Mouse (Mus musculus) heart, embryonic 16.5 days (tissue): Measurements from ENCODE around the gene Sec22b. TPM values are rescaled to one million over a fixed set of nuclear protein-coding genes. Genes with fewer than 3 reads are reported as not detected.

Experiments
- ATAC-seq: fragments of 200-750 bp; cut with Nextera tagmentation; replicated peaks from 2 replicates; pipeline ENCODE4 v1.8.0; 2017; ENCODE audit warnings: moderate number of reproducible peaks; ENCODE audit not compliant: insufficient read depth, low FRiP score; ENCODE audit errors: extremely low read depth
- H3K27ac ChIP-seq: fragments of 300-500 bp; sonication (generic); 2 replicates; pipeline ENCODE4 v1.5.1; 2014; ENCODE audit warnings: mild to moderate bottlenecking, low read length, control low read depth, moderate library complexity
- H3K27me3 ChIP-seq: fragments of 300-500 bp; sonication (generic); 2 replicates; pipeline ENCODE4 v1.6.1; 2014; ENCODE audit warnings: low read length, mixed read lengths; ENCODE audit not compliant: control insufficient read depth, insufficient read depth
- H3K36me3 ChIP-seq: fragments of 300-500 bp; sonication (generic); 2 replicates; pipeline ENCODE4 v1.6.1; 2014; ENCODE audit not compliant: control insufficient read depth, insufficient read depth
- H3K4me1 ChIP-seq: fragments of 300-500 bp; sonication (generic); 2 replicates; pipeline ENCODE4 v1.6.1; 2014; ENCODE audit warnings: low read length, mixed read lengths; ENCODE audit not compliant: control insufficient read depth, insufficient read depth
- H3K4me2 ChIP-seq: fragments of 300-500 bp; sonication (generic); 2 replicates; pipeline ENCODE4 v1.6.1; 2014; ENCODE audit warnings: low read depth, mild to moderate bottlenecking, control low read depth, low read length
- H3K4me3 ChIP-seq: fragments of 300-500 bp; sonication (generic); 2 replicates; pipeline ENCODE4 v1.5.1; 2014; ENCODE audit warnings: mild to moderate bottlenecking, control low read depth, low read length
- H3K9ac ChIP-seq: fragments of 300-500 bp; sonication (generic); 2 replicates; pipeline ENCODE4 v1.6.1; 2014; ENCODE audit warnings: low read length, control low read depth
- H3K9me3 ChIP-seq: fragments of 300-500 bp; sonication (generic); replicated peaks from 2 replicates; pipeline ENCODE4 v1.6.1; 2016; ENCODE audit warnings: low read length; ENCODE audit not compliant: control insufficient read depth
- WGBS: fragments of 180-500 bp; shearing (Covaris S2); extraction: QIAGEN DNeasy Blood & Tissue Kit; methylation state at CpG from one replicate; pipeline ENCODE4 v1.1.7; 2014; 5-methylcytosine and 5-hydroxymethylcytosine counted together
- polyA plus RNA-seq: library from polyadenylated mRNA; unstranded; fragments of >200 nt; fragmentation: Nextera tagmentation; extraction: Ambion mirVana; gene quantifications from 2 replicates; pipeline ENCODE4 v1.2.1, GENCODE M21; 2015

Gene Sec22b
- polyA plus RNA-seq, 1 experiment from 2014 or later, result 112 TPM

DNA sequence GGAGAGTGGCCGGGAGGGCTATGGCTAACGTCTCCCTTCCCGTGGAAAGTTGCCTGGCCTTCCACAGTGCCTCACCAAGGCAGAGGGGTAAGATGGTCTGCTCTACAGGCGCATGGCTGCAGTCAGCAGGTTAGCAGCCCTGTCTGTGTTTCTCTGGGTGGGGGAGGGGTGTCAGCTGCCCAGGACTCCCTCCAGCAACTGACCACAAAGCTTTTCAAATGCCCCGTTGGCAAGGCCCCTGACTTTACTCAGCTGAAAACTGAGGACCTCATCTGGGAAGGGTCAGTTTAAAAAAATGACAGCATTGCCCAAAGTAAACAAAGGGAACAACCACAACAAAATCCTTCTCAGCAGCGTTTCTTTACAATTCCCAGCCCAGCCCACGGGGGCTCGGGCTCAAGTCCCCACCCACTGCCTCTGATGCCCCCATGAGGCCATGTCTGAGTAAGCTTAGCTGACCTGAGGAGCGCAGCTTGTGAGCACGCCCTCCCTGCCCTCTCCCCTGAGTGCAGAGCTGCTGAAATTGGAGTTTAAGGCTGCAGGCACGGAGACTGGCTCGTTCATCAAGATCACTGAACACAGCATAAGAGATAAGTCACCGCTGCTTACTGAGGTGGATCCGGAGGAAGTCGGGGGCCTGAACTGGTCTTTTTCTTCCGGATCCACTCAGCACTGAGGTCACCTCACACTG, 41.4 kb downstream of the Sec22b start:
- ATAC-seq, result peak; percentile 35
- Histone ChIP-seq H3K4me1 (peaks cover 28% of the 10 kb centered on the region), H3K9me3 (no peaks in the 10 kb centered on the region), H3K36me3 (no peaks in the 10 kb centered on the region), H3K4me2 (peak overlapping the region; percentile 66), H3K27me3 (no peaks in the 10 kb centered on the region), H3K4me3 (peak overlapping the region; percentile 38), H3K27ac (peak overlapping the region; percentile 58), H3K9ac (peak overlapping the region; percentile 62)
- WGBS, result 10% methylated on average over 16 of the region's 16 CpGs

GRCm38 (mm10) chr3:97944462-97944861, 43.5 kb downstream of the Sec22b start:
- no peak for ATAC-seq
- 36% methylated on average over 5 of the region's 5 CpGs for WGBS
- no peak overlapping the region for H3K4me3 ChIP-seq
- H3K9me3 ChIP-seq, result no peaks in the 10 kb centered on the region
- H3K27ac ChIP-seq, result no peak overlapping the region
- no peaks in the 10 kb centered on the region for H3K36me3 ChIP-seq
- H3K4me2 ChIP-seq, result no peak overlapping the region
- no peaks in the 10 kb centered on the region for H3K27me3 ChIP-seq
- H3K9ac ChIP-seq, result no peak overlapping the region
- H3K4me1 ChIP-seq, result peaks cover 25% of the 10 kb centered on the region

DNA sequence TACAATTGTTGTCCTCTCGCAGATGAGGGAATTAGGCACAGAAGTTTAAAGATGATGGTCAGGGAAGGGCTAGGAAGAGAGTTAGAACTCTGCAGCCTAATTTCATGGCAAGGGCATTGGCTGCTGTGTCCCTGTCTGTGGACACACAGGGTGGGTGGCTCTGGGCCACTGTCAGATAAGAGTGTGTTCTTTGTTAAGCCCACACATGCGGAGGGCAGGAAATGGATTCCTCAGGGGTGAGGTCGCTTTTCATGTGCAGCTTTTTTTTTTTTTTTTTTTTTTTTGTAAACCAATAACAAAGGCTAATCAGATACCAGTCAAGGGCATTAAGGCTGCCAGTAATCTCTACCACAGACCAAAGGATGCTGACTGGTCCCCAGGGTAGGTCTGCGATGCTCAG, 45.4 kb downstream of the Sec22b start:
- H3K9me3 ChIP-seq, result no peaks in the 10 kb centered on the region
- no peak overlapping the region for H3K4me3 ChIP-seq
- no peak for ATAC-seq
- H3K9ac ChIP-seq, result no peak overlapping the region
- 31% methylated on average over 4 of the region's 4 CpGs for WGBS
- peaks cover 24% of the 10 kb centered on the region for H3K4me1 ChIP-seq
- no peak overlapping the region for H3K4me2 ChIP-seq
- H3K27ac ChIP-seq, result no peak overlapping the region
- H3K36me3 ChIP-seq, result no peaks in the 10 kb centered on the region
- H3K27me3 ChIP-seq, result no peaks in the 10 kb centered on the region

GRCm38 (mm10) chr3:97948518-97948917, 47.5 kb downstream of the Sec22b start:
- ATAC-seq, result no peak
- 83% methylated on average over 2 of the region's 2 CpGs for WGBS

DNA sequence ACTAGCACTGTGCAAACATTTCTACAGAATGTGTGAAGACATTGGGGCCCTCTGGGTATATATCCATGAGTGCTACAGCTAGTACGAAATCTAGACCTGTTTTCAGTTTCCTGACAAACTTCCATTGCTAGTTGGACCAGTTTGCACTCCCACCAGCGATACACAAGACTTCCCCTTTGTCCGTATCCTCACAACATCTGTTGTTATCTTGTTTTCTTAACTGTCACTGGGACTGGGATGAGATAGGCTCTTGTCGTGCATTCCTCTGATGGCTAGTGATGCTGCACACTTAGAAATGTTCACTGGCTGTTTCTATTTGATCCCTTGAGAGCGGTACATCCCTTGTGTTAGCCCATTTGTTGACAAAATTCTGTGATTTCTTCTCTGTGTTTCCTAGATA, 49.0 kb downstream of the Sec22b start:
- no peak overlapping the region for H3K9ac ChIP-seq
- no peak overlapping the region for H3K27ac ChIP-seq
- no peak overlapping the region for H3K4me2 ChIP-seq
- no peaks in the 10 kb centered on the region for H3K27me3 ChIP-seq
- WGBS, result 46% methylated on average over 5 of the region's 5 CpGs
- no peak for ATAC-seq
- H3K36me3 ChIP-seq, result no peaks in the 10 kb centered on the region
- H3K9me3 ChIP-seq, result peaks cover 8% of the 10 kb centered on the region
- peaks cover 5% of the 10 kb centered on the region for H3K4me1 ChIP-seq
- no peak overlapping the region for H3K4me3 ChIP-seq

More at GRCm38 (mm10) chr3:97948518-97948917, 47.5 kb downstream of the Sec22b start:
- Histone ChIP-seq H3K9me3 (no peaks in the 10 kb centered on the region), H3K4me1 (peaks cover 10% of the 10 kb centered on the region), H3K27ac (no peak overlapping the region), H3K9ac (no peak overlapping the region), H3K4me2 (no peak overlapping the region), H3K4me3 (no peak overlapping the region), H3K27me3 (no peaks in the 10 kb centered on the region), H3K36me3 (no peaks in the 10 kb centered on the region)

DNA sequence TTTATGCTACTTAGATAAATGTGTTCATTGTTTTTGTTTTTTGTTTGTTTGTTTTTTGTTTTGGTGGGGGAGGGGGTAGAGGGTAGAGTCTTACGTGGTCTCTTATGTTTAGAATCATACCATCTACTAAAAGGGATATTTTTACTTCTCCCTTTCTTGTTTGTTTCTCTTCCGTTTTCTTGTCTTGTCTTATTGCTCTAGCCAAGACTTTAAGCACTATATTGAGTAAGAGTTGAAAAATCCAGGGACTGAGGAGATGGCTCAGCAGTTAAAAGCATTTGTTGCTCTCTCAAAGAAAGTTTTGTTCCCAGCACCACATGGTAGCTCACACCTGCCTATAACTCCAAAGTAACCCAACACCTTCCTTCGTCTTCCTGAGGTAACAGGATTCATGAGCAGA, 50.1 kb downstream of the Sec22b start:
- ATAC-seq, result no peak
- Histone ChIP-seq H3K9me3 (peaks cover 9% of the 10 kb centered on the region), H3K27ac (no peak overlapping the region), H3K27me3 (no peaks in the 10 kb centered on the region), H3K4me1 (peaks cover 5% of the 10 kb centered on the region), H3K36me3 (no peaks in the 10 kb centered on the region), H3K4me2 (no peak overlapping the region), H3K4me3 (no peak overlapping the region), H3K9ac (no peak overlapping the region)
- 80% methylated on average over 3 of the region's 3 CpGs for WGBS

DNA sequence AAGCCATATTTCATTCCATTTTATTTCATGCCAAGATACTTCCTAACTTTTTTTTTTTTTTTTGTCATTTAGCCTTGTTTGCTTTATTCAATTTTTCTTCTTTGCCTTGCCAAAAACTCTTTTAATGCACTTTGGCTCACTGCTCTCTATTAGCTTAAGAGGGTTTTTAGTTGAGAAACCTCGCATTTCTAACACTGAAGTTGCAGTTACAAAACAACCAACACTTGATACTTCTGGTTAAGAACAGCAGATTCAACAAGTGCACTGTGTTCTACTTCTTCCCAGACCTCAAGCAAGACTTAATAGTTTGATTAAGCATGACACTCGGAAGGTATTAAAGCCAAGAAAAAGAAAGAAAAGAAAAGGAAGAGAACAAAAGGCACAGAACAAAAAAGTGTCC, 52.2 kb downstream of the Sec22b start:
- Histone ChIP-seq H3K27ac (no peak overlapping the region), H3K36me3 (no peaks in the 10 kb centered on the region), H3K9ac (no peak overlapping the region), H3K4me1 (no peaks in the 10 kb centered on the region), H3K4me3 (no peak overlapping the region), H3K27me3 (no peaks in the 10 kb centered on the region), H3K4me2 (no peak overlapping the region), H3K9me3 (peaks cover 9% of the 10 kb centered on the region)
- 82% methylated on average over 2 of the region's 2 CpGs for WGBS
- no peak for ATAC-seq

- Histone ChIP-seq H3K9ac (no peak overlapping the region), H3K4me1 (no peaks in the 10 kb centered on the region), H3K27ac (no peak overlapping the region), H3K9me3 (peaks cover 9% of the 10 kb centered on the region), H3K4me3 (no peak overlapping the region), H3K4me2 (no peak overlapping the region), H3K36me3 (no peaks in the 10 kb centered on the region), H3K27me3 (no peaks in the 10 kb centered on the region; the same call in 1 of the 2 replicates)
- 64% methylated on average over 6 of the region's 6 CpGs for WGBS
- no peak for ATAC-seq
Measured at GRCm38 (mm10) chr3:97956322-97956721, 55.3 kb downstream of the Sec22b start.

GRCm38 (mm10) chr3:97956926-97957325, 55.9 kb downstream of the Sec22b start:
- peaks cover 9% of the 10 kb centered on the region for H3K9me3 ChIP-seq
- 62% methylated on average over 1 of the region's 1 CpGs for WGBS
- no peaks in the 10 kb centered on the region for H3K36me3 ChIP-seq

More at GRCm38 (mm10) chr3:97956926-97957325, 55.9 kb downstream of the Sec22b start:
- Histone ChIP-seq H3K9ac (no peak overlapping the region), H3K27me3 (no peaks in the 10 kb centered on the region; the same call in 1 of the 2 replicates), H3K4me3 (no peak overlapping the region), H3K27ac (no peak overlapping the region), H3K4me2 (no peak overlapping the region), H3K4me1 (no peaks in the 10 kb centered on the region)
- ATAC-seq, result no peak
